Mouse (Mus musculus): ENCODE measurements around the gene Ddhd1. TPM values are rescaled to one million over a fixed set of nuclear protein-coding genes. Genes with fewer than 3 reads are reported as not detected.
A peak's percentile ranks its signal among the peaks of the same experiment; 100 is the strongest.
"Not testable (repeated sequence)": the region's sequence is repeated elsewhere in the genome, so short reads cannot be mapped to it uniquely, and the experiment has no call there.

Ddhd1 gene
- total and polyA plus RNA-seq, 2 experiments from 2014 or later = 12.0 to 46.7 TPM

DNA sequence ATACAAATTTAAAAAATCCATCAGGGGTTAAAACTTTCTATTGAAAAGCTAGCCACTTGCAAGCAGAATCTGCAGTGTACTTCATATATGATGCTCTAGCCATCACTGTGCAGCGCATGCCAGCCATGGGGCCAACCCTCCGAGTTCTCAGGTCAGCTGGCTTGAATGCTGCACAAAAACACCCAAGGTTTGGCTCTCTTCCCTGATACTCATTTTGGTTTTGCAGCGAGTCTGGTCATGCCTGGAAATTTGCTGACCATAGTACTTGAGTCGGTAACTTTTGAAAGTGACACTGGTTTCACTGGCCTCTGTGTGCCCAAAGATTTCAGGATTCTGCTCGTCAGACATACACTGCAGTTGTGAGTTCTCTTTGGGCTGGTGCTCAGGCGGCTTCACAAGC is 70.4 kb downstream of the Ddhd1 start:
- TF ChIP-seq CTCF (IDR thresholded peaks at IDR 0.05; ENCODE audit: low read depth) = no peak
- Histone ChIP-seq H3K36me3 (ENCODE audit: insufficient read depth) (no peaks in the 10 kb centered on the region), H3K4me1 (ENCODE audit: insufficient read depth) (no peaks in the 10 kb centered on the region), H3K4me3 (ENCODE audit: low read depth, low read length) (no peak overlapping the region), H3K9me3 (ENCODE audit: low read length) (no peaks in the 10 kb centered on the region), H3K27me3 (ENCODE audit: insufficient read depth, low read length) (no peaks in the 10 kb centered on the region), H3K9ac (no peak overlapping the region), H3K4me2 (ENCODE audit: low read depth) (no peak overlapping the region), H3K27ac (ENCODE audit: low read depth, low read length) (no peak overlapping the region)
- DNase-seq = no peak
- ATAC-seq = no peak
- WGBS = 77% methylated on average over 6 of the region's 6 CpGs

DNA sequence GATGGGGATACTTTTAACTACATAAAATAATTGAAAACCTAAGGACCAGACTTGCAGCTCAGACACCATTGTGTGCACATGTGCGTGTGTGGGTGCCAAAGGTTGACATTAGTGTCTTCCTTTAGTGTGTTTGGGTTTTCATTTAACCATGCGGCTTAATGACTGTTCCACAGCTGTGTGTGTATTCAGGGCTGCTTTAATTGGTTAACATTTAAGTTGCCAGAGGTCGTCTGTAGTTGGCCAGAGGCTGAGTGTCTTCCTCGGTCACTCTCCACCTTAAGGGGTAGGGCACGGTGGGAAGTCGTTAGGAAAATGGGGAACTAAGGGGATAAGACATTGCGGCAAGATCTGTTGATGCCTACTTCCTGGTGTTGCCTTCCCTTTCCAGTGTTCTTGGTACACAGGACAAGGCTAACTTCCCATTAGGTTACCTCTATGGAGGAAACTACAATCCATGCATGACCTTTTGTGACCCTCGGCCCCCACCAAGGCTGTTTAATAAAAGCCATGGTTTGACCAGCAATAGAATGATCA is 74.4 kb downstream of the Ddhd1 start:
- TF ChIP-seq CTCF (IDR thresholded peaks at IDR 0.05; ENCODE audit: low read depth) = no peak
- no peak overlapping the region for H3K9ac ChIP-seq
- WGBS = 60% methylated on average over 8 of the region's 8 CpGs
- no peaks in the 10 kb centered on the region for H3K36me3 ChIP-seq (ENCODE audit: insufficient read depth)
- DNase-seq (no peak), ATAC-seq (no peak)
- H3K4me2 ChIP-seq (ENCODE audit: low read depth) = no peak overlapping the region
- H3K27ac ChIP-seq (ENCODE audit: low read depth, low read length) = no peak overlapping the region
- H3K4me3 ChIP-seq (ENCODE audit: low read depth, low read length) = no peak overlapping the region
- no peaks in the 10 kb centered on the region for H3K9me3 ChIP-seq (ENCODE audit: low read length)
- no peaks in the 10 kb centered on the region for H3K4me1 ChIP-seq (ENCODE audit: insufficient read depth)
- no peaks in the 10 kb centered on the region for H3K27me3 ChIP-seq (ENCODE audit: insufficient read depth, low read length)

DNA sequence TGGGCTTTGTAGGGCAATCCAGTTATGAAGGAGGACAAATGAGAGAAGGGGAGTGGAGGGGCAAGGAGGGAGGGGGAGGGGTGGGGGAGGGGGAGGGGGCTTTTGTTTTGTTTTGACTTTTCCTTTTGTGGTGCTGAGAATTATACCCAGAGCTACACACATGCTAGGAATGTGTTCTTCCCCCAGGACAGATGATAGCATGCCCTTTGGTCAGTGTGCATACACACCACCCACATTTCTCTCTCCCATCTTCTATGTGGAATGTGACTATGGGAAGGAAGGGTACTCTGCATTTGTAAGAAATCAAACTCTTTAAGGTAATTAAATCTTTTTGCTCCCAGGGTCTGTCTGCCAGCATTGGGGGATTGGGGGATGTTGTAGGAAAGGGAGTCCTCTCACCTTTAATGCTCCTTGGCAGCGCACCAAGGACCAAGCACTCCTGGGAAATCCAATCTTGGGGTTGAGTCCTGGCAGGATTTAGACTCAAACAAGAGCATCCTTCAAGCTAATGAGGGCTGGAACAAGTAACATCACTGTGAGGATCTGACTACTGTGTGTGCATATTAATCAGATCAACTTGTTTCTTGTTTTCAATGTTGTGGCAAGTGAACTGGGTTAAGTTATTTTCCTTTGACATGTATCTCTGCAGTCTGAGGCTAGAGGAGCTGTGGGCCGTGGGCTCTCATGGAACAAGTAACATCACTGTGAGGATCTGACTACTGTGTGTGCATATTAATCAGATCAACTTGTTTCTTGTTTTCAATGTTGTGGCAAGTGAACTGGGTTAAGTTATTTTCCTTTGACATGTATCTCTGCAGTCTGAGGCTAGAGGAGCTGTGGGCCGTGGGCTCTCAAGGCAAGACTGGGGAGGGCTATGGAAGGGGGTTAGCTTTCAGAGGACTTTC is 76.8 kb downstream of the Ddhd1 start:
- H3K9ac ChIP-seq; H3K27me3 ChIP-seq (ENCODE audit: insufficient read depth, low read length); H3K36me3 ChIP-seq (ENCODE audit: insufficient read depth); H3K4me2 ChIP-seq (ENCODE audit: low read depth); H3K4me3 ChIP-seq (ENCODE audit: low read depth, low read length); H3K9me3 ChIP-seq (ENCODE audit: low read length); H3K4me1 ChIP-seq (ENCODE audit: insufficient read depth): not testable (repeated sequence)
- 0 out of 2 replicates have a peak overlapping the region, but pooled peaks have one; percentile 15 for H3K27ac ChIP-seq (ENCODE audit: low read depth, low read length)
- ATAC-seq (peak; percentile 85), DNase-seq (peak; percentile 53)
- 34% methylated on average over 3 of the region's 3 CpGs for WGBS

DNA sequence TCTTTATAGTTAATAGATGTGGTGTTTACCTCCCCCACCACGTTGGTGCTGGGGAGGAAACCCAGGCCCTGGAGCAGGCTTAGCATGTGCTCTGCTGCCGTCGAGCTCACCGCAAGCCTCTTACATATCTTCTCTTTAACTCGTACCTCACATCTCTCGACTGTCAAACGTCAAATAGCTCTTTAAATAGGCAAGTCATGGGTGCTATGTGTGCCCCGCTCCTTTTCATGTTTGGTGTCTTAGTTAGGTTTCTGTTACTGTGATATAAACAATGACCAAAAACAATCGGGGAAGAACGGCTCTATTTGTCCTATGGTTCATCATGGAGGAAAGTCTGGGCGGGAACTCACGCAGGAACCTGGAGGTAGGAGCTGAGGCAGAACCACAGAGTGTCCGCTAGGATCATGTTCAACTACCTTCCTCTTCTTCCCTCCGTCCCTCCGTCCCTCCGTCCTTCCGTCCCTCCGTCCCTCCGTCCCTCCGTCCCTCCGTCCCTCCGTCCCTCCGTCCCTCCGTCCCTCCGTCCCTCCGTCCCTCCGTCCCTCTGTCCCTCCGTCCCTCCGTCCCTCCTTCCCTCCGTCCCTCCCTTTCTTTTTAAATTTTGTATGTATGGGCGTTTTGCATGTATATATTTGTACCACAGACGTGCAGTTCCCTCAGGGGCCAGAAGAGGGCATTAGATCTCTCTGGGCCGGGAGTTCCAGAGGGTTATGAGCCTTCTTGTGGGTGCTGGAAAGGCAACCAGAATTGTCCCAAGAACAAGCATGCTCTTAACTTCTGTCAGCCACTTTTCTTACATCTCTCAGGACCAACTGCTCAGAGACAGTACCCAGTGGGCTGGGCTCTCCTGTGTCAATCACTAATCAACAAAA is 91.6 kb downstream of the Ddhd1 start:
- ATAC-seq = no peak
- H3K9ac ChIP-seq = no peak overlapping the region

GRCm38 (mm10) chr14:45565216-45566065 is 92.5 kb downstream of the Ddhd1 start:
- Histone ChIP-seq H3K9ac (0 out of 2 replicates have a peak overlapping the region, but pooled peaks have one; percentile 19), H3K27me3 (ENCODE audit: insufficient read depth, low read length) (no peaks in the 10 kb centered on the region), H3K36me3 (ENCODE audit: insufficient read depth) (no peaks in the 10 kb centered on the region), H3K4me3 (ENCODE audit: low read depth, low read length) (peak overlapping the region; percentile 15; the same call in 1 of the 2 replicates), H3K4me2 (ENCODE audit: low read depth) (peak overlapping the region; percentile 35), H3K9me3 (ENCODE audit: low read length) (no peaks in the 10 kb centered on the region), H3K27ac (ENCODE audit: low read depth, low read length) (peak overlapping the region; percentile 70), H3K4me1 (ENCODE audit: insufficient read depth) (no peaks in the 10 kb centered on the region)
- ATAC-seq (peak; percentile 79), DNase-seq (peak; percentile 58)
- no peak for TF ChIP-seq CTCF (IDR thresholded peaks at IDR 0.05; ENCODE audit: low read depth)
- WGBS = 5% methylated on average over 20 of the region's 20 CpGs

More for the DNA sequence above, 91.6 kb downstream of the Ddhd1 start:
- WGBS = 22% methylated on average over 32 of the region's 33 CpGs
- no peaks in the 10 kb centered on the region for H3K27me3 ChIP-seq (ENCODE audit: insufficient read depth, low read length)
- H3K36me3 ChIP-seq (ENCODE audit: insufficient read depth) = no peaks in the 10 kb centered on the region
- H3K4me3 ChIP-seq (ENCODE audit: low read depth, low read length) = peak overlapping the region; percentile 17
- H3K9me3 ChIP-seq (ENCODE audit: low read length) = no peaks in the 10 kb centered on the region
- H3K4me1 ChIP-seq (ENCODE audit: insufficient read depth) = no peaks in the 10 kb centered on the region
- DNase-seq = peak; percentile 74
- peak overlapping the region; percentile 70; the same call in 1 of the 2 replicates for H3K27ac ChIP-seq (ENCODE audit: low read depth, low read length)
- peak; percentile 73 for TF ChIP-seq CTCF (IDR thresholded peaks at IDR 0.05; ENCODE audit: low read depth)
- peak overlapping the region; percentile 46 for H3K4me2 ChIP-seq (ENCODE audit: low read depth)

GRCm38 (mm10) chr14:45563577-45563976 is 94.4 kb downstream of the Ddhd1 start:
- ATAC-seq (peak; percentile 29; the same call in 1 of the 2 replicates), DNase-seq (peak; percentile 29)
- Histone ChIP-seq H3K27me3 (ENCODE audit: insufficient read depth, low read length) (no peaks in the 10 kb centered on the region), H3K4me1 (ENCODE audit: insufficient read depth) (no peaks in the 10 kb centered on the region), H3K4me2 (ENCODE audit: low read depth) (no peak overlapping the region), H3K4me3 (ENCODE audit: low read depth, low read length) (no peak overlapping the region), H3K9ac (no peak overlapping the region), H3K9me3 (ENCODE audit: low read length) (no peaks in the 10 kb centered on the region), H3K36me3 (ENCODE audit: insufficient read depth) (no peaks in the 10 kb centered on the region), H3K27ac (ENCODE audit: low read depth, low read length) (no peak overlapping the region)
- WGBS = 83% methylated on average over 1 of the region's 1 CpGs
- no peak for TF ChIP-seq CTCF (IDR thresholded peaks at IDR 0.05; ENCODE audit: low read depth)

Measured in forebrain, postnatal 0 days (tissue).